In the genomic region with DNA sequence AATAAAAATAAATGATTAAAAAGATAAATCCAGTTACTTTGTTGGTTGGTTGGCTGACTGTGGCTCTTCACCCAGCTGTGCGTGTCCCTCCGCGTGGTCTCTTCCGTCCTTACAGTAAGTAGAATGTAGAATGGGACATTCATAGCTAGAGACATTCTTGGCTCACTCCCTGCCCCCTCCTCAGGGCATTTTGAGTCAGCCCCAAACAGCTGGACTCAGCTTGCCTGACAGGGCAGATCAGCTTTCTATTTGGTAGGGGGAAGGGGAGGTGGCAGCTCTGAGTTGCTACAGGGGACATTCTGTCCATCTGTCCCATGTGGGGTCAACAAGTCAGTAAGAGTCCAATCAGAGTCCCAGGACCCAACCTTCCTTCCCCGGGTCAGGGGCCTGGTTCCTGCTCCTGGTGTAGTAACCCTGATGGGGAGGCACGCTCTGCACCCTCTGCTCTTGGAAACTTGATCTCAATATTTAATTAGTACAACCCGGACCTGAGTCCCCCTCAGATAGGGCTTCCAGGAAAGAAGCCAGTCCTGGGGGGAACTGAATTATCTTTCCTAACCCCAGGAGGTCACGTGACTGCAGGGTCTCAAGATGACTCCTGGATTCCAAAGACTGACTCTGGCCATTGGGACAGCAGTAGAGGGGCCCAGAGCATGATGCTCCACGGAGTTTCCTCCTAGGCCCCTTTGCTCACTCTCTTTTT, we compare ENCODE assay signal across 11 mouse cellular contexts. TPM values are rescaled to one million over a fixed set of nuclear protein-coding genes. Genes with fewer than 3 reads are reported as not detected.
DNase-seq lines count a peak whose midpoint lies in the region; ATAC-seq and TF ChIP-seq lines count a peak whose summit lies in the region.
"Had no signal": no experiment of that assay in that cellular context is flagged by ENCODE, and none has a peak within 500 bp of the region (broad histone marks: within the 10 kb centered on the region; RNA-seq: fewer than 3 reads in every experiment).

No protein-coding gene starts in this region.

- no peak for TF ChIP-seq CTCF in C2C12 (IDR thresholded peaks at IDR 0.05; ENCODE audit: control insufficient read depth, insufficient read depth, insufficient read length)

- H3K27ac ChIP-seq in hindbrain, embryonic 10.5 days = no peak overlapping the region
- no peak overlapping the region for H3K27ac ChIP-seq in hindbrain, embryonic 12.5 days
- H3K27ac ChIP-seq: hindbrain, embryonic 14.5 days; liver, embryonic 12.5 days had no signal

- no peak overlapping the region for H3ac ChIP-seq in C2C12 (ENCODE audit: control insufficient read depth, insufficient read length, low read depth)

- H3K9ac ChIP-seq in hindbrain, embryonic 12.5 days = no peak overlapping the region
- H3K9ac ChIP-seq: hindbrain, embryonic 14.5 days; liver, embryonic 12.5 days had no signal

- no peak for ATAC-seq in hindbrain, embryonic 12.5 days (ENCODE audit: low FRiP score)
- no peak for ATAC-seq in cerebellum, adult (ENCODE audit: insufficient number of reproducible peaks, low FRiP score, low TSS enrichment)
- ATAC-seq: liver, embryonic 12.5 days had no signal

- H3K9me3 ChIP-seq in hindbrain, embryonic 10.5 days = no peaks in the 10 kb centered on the region
- no peaks in the 10 kb centered on the region for H3K9me3 ChIP-seq in hindbrain, embryonic 12.5 days (replicated peaks)
- H3K9me3 ChIP-seq: liver, embryonic 12.5 days had no signal

- DNase-seq in hindbrain, embryonic 10.5 days (ENCODE audit: low spot score) = peak; percentile 23
- peak; percentile 25 for DNase-seq in embryo, embryonic 9.5 days (ENCODE audit: extremely low spot score)
- DNase-seq in heart, postnatal 4 days = peak; percentile 54
- no peak for DNase-seq in frontal cortex, adult 2 months (ENCODE audit: extremely low spot score in 1 of 2, low spot score in 1 of 2)
- DNase-seq in natural killer cell, adult 2 months (ENCODE audit: low spot score in 2 of 2) = no peak

- peaks cover 34% of the 10 kb centered on the region for H3K4me1 ChIP-seq in hindbrain, embryonic 10.5 days (replicated peaks)
- peaks cover 22% of the 10 kb centered on the region for H3K4me1 ChIP-seq in hindbrain, embryonic 12.5 days

- peaks cover 3% of the 10 kb centered on the region; the same call in 1 of the 2 replicates for H3K36me3 ChIP-seq in hindbrain, embryonic 10.5 days
- no peaks in the 10 kb centered on the region; the same call in 1 of the 2 replicates for H3K36me3 ChIP-seq in hindbrain, embryonic 12.5 days
- peaks cover 16% of the 10 kb centered on the region for H3K36me3 ChIP-seq in C2C12 (ENCODE audit: control insufficient read depth, insufficient read depth)

- peaks cover 34% of the 10 kb centered on the region for H3K79me2 ChIP-seq in C2C12 (ENCODE audit: control insufficient read depth, insufficient read depth)

- peaks cover 40% of the 10 kb centered on the region for H3K27me3 ChIP-seq in hindbrain, embryonic 10.5 days (ENCODE audit: insufficient read depth, poor library complexity, severe bottlenecking)
- peaks cover 14% of the 10 kb centered on the region; the same call in 1 of the 2 replicates for H3K27me3 ChIP-seq in hindbrain, embryonic 12.5 days
- no peaks in the 10 kb centered on the region for H3K27me3 ChIP-seq in C2C12 (ENCODE audit: control insufficient read depth, insufficient read depth, insufficient read length)

- H3K4me2 ChIP-seq in hindbrain, embryonic 12.5 days (replicated peaks) = no peak overlapping the region
- H3K4me2 ChIP-seq: hindbrain, embryonic 14.5 days; liver, embryonic 12.5 days had no signal

- H3K79me3 ChIP-seq in C2C12 (ENCODE audit: low read depth) = peaks cover 25% of the 10 kb centered on the region

- no peak overlapping the region for H3K4me3 ChIP-seq in hindbrain, embryonic 10.5 days
- H3K4me3 ChIP-seq in hindbrain, embryonic 12.5 days = no peak overlapping the region
- H3K4me3 ChIP-seq in C2C12 (ENCODE audit: insufficient read depth, poor library complexity, severe bottlenecking) = no peak overlapping the region
- H3K4me3 ChIP-seq: liver, embryonic 12.5 days had no signal

- 70% methylated on average over 9 of the region's 9 CpGs for whole genome bisulfite sequencing in hindbrain, embryonic 10.5 days
- 75% methylated on average over 9 of the region's 9 CpGs for WGBS in hindbrain, embryonic 12.5 days

TF ChIP-seq in C2C12, 6 proteins besides CTCF, POLR2A, EP300 and RAD21:
- TF ChIP-seq USF1 (IDR thresholded peaks at IDR 0.05; ENCODE audit: low read depth) (peak; percentile 84), MYOD1 (IDR thresholded peaks at IDR 0.05; ENCODE audit: control insufficient read depth, insufficient read length, low read depth) (peak; percentile 18), CEBPB (IDR thresholded peaks at IDR 0.05; ENCODE audit: low read depth) (no peak), FOSL1 (IDR thresholded peaks at IDR 0.05; ENCODE audit: insufficient read depth, low read length, poor library complexity, severe bottlenecking) (no peak)

RNA-seq across cellular contexts. Expression of a gene that starts 2.3 kb away (rescaled TPM):
- 19.3 and 21.7 TPM in 2 replicates for polyA plus RNA-seq in hindbrain, embryonic 10.5 days (2016; fragmentation: Nextera tagmentation; extraction: Ambion mirVana)
- polyA plus RNA-seq in hindbrain, embryonic 12.5 days (2016; fragmentation: Nextera tagmentation; extraction: Ambion mirVana) = 18.3 and 19.1 TPM in 2 replicates
- polyA plus RNA-seq in C2C12 (2012; fragmentation: generic; extraction: Trizol) = 318 TPM
- total RNA-seq in heart, postnatal 4 days (2021) = 10 to 100 TPM; 40.7 to 43.8 TPM
- 33.6 and 41.1 TPM in 2 replicates for polyA plus RNA-seq in frontal cortex, adult 2 months (2012; rRNA removed)

RNA-seq across cellular contexts. Expression of a gene that starts 15.6 kb away (rescaled TPM):
- polyA plus RNA-seq in hindbrain, embryonic 10.5 days (2016; fragmentation: Nextera tagmentation; extraction: Ambion mirVana) = 0.85 and 3.2 TPM in 2 replicates
- 9.5 and 28.5 TPM in 2 replicates for polyA plus RNA-seq in hindbrain, embryonic 12.5 days (2016; fragmentation: Nextera tagmentation; extraction: Ambion mirVana)
- 44.6 TPM for polyA plus RNA-seq in C2C12 (2012; fragmentation: generic; extraction: Trizol)
- 1,000 to 10,000 TPM; 2,021 to 2,289 TPM for total RNA-seq in heart, postnatal 4 days (2021)
- polyA plus RNA-seq in frontal cortex, adult 2 months (2012; rRNA removed) = 10.5 and 11.3 TPM in 2 replicates

RNA-seq across cellular contexts. Expression of a gene that starts 43.8 kb away (rescaled TPM):
- 51.0 and 56.2 TPM in 2 replicates for polyA plus RNA-seq in hindbrain, embryonic 10.5 days (2016; fragmentation: Nextera tagmentation; extraction: Ambion mirVana)
- 47.7 and 54.1 TPM in 2 replicates for polyA plus RNA-seq in hindbrain, embryonic 12.5 days (2016; fragmentation: Nextera tagmentation; extraction: Ambion mirVana)
- polyA plus RNA-seq in C2C12 (2012; fragmentation: generic; extraction: Trizol) = 427 TPM
- total RNA-seq in heart, postnatal 4 days (2021) = 100 to 1,000 TPM; 262 to 267 TPM
- 205 and 232 TPM in 2 replicates for polyA plus RNA-seq in frontal cortex, adult 2 months (2012; rRNA removed)

RNA-seq across cellular contexts. Expression of a gene that starts 54.7 kb away (rescaled TPM):
- 1.0 and 3.9 TPM in 2 replicates for polyA plus RNA-seq in hindbrain, embryonic 10.5 days (2016; fragmentation: Nextera tagmentation; extraction: Ambion mirVana)
- 1.1 and 3.5 TPM in 2 replicates for polyA plus RNA-seq in hindbrain, embryonic 12.5 days (2016; fragmentation: Nextera tagmentation; extraction: Ambion mirVana)
- polyA plus RNA-seq in C2C12 (2012; fragmentation: generic; extraction: Trizol) = 0.48 TPM
- 10 to 100 TPM in 1 of 2 experiments, 1 to 10 TPM in 1; 7.3 to 10.3 TPM for total RNA-seq in heart, postnatal 4 days (2021)
- 1.6 and 1.8 TPM in 2 replicates for polyA plus RNA-seq in frontal cortex, adult 2 months (2012; rRNA removed)
- total RNA-seq: megakaryocyte-erythroid progenitor cell, adult 5-6 weeks had no signal

Comparison
In these comparisons a context has a peak if more than half of its experiments do, and no peak if none do; other contexts are left out.
1. DNase-seq: peak in hindbrain, embryonic 10.5 days (single experiment), embryo, embryonic 9.5 days (single experiment) and heart, postnatal 4 days (single experiment); none in frontal cortex, adult 2 months (0 of 2) and natural killer cell, adult 2 months (0 of 2).